Mouse (Mus musculus) mouse embryonic stem cell (cell line): ENCODE data around the gene Tmigd1.

Experiments
- in situ Hi-C, 2 experiments: fragments of 300-500 bp; cut with MboI; formaldehyde crosslinking; loops; 1 replicate in 1 of 2; 3 replicates in 1 of 2; pipeline ENCODE4 v1.14.3; 2019 to 2020; ENCODE audit warnings: low sequenced_read_pairs in 2 of 2, low pct_unique_long_range_greater_than_20kb in 1 of 2, mixed read lengths in 1 of 2; ENCODE audit not compliant: unreplicated experiment in 1 of 2

The Tmigd1 gene

GRCm38 (mm10) chr11:76901579-76902361 is at the start of gene Tmigd1:
Gene Tmigd1, plus strand, starts transcription at chr11:76902159.
- in situ Hi-C loops = no loop called here

DNA sequence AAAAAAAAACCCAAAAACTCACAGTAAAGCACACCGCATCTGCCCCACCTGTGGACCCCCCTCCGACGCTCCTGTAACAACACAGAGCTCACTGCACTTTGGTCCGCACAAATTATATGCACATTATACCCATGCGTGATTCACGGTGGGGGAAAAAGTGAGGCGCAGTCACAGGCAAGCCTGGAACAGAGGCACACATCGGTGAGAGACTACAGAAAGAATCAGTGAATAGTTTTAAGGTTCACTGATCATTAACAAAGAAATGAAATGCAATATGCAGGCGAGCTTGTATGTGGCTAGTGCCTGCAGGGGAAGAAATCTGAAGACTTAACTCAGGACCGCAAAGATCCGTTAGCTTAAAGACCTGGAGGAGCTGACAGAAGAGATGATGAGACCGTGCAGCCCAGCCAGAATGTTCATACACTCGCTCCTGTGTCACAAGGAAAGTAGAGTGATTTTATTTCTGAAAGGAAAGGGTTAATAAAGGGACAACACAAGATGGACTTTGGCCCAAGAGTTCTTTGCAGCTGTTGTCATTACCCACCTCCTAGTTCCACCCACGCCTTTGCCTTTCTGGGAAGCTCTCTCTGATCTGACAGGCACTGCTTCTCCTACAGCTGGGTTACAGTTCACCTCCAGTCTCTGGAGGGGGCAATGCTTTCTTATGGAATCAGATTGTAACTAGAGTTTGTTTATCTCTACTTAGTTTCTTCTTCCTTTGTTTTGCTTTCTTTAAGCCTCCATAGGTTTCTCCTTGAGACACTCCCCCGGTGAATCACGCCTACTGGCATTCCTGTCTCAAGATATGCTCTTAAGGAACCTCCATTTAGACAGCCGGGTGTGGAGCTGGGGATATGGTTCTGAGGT is 47.3 kb upstream of the Tmigd1 start:
- in situ Hi-C loops = no loop called here

GRCm38 (mm10) chr11:76856601-76857000 is 45.4 kb upstream of the Tmigd1 start:
- in situ Hi-C loops = no loop called here

GRCm38 (mm10) chr11:76857111-76857510 is 44.8 kb upstream of the Tmigd1 start:
- in situ Hi-C loops = no loop called here

GRCm38 (mm10) chr11:76858781-76859180 is 43.2 kb upstream of the Tmigd1 start:
- in situ Hi-C loops = no loop called here

DNA sequence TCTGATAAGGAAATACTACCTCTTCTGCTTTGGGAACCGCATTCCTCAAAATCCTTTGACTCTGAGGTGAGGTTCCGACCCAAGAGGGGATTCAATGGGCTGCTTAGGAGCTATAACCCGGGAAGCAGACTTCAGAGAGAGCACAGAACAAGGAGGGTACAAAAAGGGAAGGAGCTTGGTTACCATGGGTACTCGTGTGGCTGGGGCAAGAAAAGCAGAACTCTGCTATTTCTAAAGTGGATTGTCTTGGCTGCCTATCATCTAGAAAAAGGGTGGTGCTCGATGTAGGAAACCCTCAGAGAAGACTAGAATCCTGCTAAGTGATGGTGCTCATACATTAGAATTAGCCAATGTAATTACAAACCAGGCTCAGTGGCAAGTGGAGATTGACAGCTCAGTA is 42.7 kb upstream of the Tmigd1 start:
- in situ Hi-C loops = no loop called here

DNA sequence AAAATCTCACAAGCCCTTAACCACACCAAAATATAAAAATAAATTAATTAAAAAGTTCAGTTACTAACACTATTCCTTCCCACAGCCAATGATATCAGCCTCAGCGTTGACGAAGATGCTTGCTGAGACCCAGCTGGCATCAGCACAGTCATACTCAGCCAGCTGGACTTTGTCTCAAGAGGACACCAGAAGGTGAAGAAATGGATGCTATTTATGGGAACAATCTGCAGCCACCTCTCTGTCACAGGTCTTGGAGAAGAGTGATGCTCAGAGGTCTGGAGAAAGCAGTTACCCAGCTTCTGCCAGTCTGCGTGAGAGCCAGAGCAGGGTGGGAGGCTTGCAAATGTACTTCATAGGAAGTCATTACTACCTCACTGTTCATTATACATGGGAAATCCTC is 40.8 kb upstream of the Tmigd1 start:
- in situ Hi-C loops = no loop called here

DNA sequence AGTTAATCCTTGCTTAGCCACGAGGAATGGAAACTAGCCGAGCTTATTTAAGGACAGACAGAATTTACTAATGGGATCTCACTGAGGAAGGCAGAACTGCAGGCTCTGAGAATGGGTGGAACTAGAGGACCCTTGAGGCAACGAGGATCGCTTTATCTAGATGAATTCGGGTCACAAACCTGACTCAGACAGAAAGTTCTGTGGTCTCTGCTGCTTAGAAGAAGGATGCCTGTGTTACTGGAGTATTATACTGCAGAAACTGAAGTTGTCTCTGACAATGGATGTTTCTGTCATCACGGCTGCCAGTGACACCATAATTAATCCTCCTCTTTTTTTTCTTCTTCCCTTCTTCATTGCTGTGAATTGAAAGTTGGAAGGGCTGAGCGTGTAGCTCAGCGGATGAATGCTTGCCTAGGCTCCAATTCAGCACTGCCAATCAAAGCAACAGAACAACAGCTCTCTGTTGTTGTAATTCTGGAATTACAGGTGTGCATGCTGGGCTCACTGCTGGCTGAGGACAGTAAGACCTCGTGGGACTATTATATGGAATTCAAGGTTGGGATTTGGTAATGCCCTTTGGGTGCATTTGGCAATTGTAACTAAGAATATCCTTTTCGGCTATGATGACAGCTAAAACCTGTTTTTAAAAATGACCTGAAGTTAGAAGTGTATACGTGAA is 29.3 kb upstream of the Tmigd1 start:
- in situ Hi-C loops = no loop called here

DNA sequence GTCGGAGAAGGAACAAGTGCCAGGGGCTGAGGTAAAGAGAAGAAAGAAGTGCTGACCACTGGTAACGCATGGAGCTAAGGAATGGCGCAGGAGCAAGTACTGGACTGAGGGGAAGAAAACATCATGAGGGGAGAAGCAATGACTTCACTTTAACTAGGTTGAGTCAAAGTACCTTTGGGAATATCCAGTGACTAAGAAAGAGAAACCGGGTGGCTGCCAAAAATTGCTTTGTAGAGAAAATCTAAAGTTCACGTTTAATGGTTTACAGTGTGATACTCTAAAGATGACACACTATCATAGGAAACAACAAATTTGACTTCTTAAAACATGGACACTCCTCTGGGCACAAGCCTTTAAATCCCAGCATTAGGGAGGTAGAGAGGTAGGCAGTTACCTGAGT is 28.1 kb upstream of the Tmigd1 start:
- in situ Hi-C loops = no loop called here

DNA sequence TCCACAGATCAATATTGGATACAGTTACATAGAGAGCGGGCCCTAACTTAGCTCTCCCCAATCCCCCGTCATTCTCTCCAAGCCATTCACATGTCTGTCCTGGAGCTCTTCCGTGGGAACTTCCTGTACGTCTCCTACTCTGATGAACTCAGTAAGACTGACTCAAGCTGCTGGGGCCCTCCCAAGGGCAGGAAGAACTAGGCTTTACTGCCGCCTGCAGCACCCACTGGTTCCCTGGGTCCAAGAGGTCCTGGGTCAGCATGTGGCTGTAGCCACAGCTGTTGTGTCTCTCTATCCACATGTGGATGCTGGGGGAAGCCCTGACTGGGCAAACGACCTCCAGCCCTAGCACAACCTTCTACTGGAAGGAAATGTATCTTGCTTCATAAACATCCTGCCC is 27.2 kb upstream of the Tmigd1 start:
- in situ Hi-C loops = no loop called here

GRCm38 (mm10) chr11:76879816-76880215 is 22.1 kb upstream of the Tmigd1 start:
- in situ Hi-C loops = no loop called here

GRCm38 (mm10) chr11:76884451-76884850 is 17.5 kb upstream of the Tmigd1 start:
- in situ Hi-C loops = no loop called here

DNA sequence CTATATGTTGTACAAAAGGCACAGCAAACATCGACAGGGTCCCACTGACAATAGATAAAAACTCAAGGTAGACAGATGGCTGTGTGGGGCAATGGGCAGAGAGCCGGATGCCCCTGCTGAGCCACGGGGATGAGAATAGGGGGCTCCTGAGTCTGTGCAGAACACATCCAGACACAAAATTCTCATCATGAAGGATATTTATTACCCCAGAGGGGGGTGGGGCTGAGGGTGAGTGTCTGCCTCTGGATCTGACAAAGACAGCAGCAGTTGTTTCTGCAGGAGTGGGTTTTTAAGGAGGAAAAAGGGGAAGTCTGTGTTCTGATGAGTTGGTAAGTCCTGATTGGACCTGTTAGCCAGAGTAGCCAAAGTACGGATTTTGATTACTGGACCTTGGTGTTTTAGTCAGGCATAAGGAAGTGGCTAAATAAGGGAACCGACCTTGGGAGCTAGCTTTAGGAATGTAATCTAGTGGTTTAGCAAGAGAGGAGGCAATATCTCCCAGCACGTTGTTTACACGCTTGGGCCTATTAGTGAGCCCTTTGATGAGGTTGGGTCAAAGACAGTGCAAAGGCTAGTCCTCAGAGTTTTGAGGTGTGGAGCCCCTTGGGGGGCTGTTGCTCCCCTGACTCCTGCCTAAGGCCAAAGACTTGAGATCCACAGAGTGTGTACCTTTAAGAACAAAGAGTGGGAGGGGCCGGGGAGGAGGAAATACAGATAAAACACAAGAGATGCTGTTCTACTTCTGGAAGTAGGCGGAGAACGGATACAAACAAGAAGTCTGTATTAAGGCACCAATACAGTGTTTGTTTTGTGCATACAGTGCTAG is 12.4 kb upstream of the Tmigd1 start:
- in situ Hi-C loops = no loop called here

DNA sequence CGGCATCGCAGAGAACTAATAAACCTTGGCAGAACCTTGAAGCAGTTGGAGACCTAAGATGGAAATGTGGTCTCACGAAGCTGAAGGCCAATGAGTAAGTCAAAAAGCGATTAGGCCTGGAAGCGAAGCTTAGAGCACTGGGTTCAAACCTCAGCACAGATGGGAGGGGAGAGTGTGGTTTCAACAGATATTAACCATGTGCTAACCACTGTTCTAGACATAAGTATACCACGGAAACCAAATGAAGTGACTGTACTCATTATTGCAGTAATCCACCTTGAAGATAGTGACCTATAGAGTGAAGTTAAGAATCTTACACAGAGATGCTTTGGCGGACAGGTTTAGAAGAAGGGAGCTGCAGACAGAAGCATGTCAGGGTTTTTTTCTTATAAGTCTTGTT is 10.8 kb upstream of the Tmigd1 start:
- in situ Hi-C loops = no loop called here

GRCm38 (mm10) chr11:76891738-76892349 is 10.1 kb upstream of the Tmigd1 start:
- in situ Hi-C loops = no loop called here

DNA sequence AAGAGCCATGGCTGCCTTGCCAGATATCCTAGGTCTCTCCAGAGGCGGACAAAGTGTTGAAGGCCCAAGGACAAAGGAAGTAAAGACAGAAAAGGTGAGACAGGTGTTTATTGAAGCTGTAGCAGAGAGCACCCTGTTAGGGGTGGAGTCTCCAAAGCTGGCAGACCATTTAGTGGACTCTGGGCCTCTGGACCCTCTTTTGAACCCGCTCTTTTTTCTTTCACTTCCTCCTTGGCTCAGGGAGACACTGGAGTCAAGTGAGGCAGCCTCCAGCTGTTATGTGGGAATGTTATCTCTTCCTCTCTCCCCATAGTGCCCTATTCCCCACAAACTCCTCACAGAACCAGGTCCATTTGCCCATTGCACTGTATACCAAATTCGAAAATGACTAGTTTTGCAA is 9.0 kb upstream of the Tmigd1 start:
- in situ Hi-C loops = no loop called here

DNA sequence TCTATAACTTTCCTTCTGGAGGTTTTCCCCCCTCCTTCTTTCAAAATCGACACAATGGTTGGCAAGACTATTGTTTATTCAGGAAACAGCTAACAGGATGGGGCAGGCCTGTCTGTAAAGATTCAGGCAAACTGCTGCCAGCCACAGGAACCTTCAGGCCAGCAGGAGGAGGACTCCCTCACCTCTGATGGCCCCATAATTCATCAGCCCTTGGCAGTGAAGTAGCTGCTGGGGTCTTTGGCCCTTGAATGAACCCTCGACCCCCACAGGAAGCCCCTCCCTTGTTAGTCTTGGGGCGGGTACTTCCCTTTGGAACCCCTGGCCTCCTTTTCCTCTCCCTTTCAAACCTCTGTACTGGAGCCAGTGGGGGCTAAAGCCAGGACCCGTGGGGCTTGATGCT is 8.4 kb upstream of the Tmigd1 start:
- in situ Hi-C loops = no loop called here

- in situ Hi-C loops = no loop called here
These were observed 7.7 kb upstream of the Tmigd1 start for GRCm38 (mm10) chr11:76894240-76894639.
